In genomic region chr5:73955005-73955404, GRCm38 (mm10) we compare ENCODE assay signal across 23 mouse cellular contexts.
DNase-seq lines count a peak whose midpoint lies in the region; ATAC-seq and TF ChIP-seq lines count a peak whose summit lies in the region.
"Had no signal": no experiment of that assay in that cellular context is flagged by ENCODE, and none has a peak within 500 bp of the region (broad histone marks: within the 10 kb centered on the region; RNA-seq: fewer than 3 reads in every experiment).

No protein-coding gene starts in this region.

- no peaks in the 10 kb centered on the region for H3K36me3 ChIP-seq in forebrain, embryonic 14.5 days (ENCODE audit: control insufficient read depth, insufficient read depth, low read length)
- H3K36me3 ChIP-seq: forebrain, embryonic 12.5 days; liver, embryonic 12.5 days; midbrain, embryonic 12.5 days had no signal

- peak; percentile 36 for DNase-seq in left cerebral cortex, adult 11 months (ENCODE audit: low spot score)
- DNase-seq in left cerebral cortex, postnatal 4 days = no peak
- DNase-seq in cerebellum, adult 2 months = peak; percentile 52 to 78
- peak; percentile 63 to 74 for DNase-seq in frontal cortex, adult 2 months (ENCODE audit: extremely low spot score in 1 of 2, low spot score in 1 of 2)
- peak; percentile 32 for DNase-seq in right cerebral cortex, postnatal 25 days
- DNase-seq in natural killer cell, adult 2 months (ENCODE audit: low spot score in 2 of 2) = no peak
- no peak for DNase-seq in forebrain, embryonic 14.5 days (ENCODE audit: low spot score)
- no peak for DNase-seq in heart, postnatal 4 days
- DNase-seq: adrenal gland, postnatal 25 days; embryo, embryonic 11 days; gastrocnemius, postnatal 10 days; heart, adult 2 months; heart, postnatal 10 days; kidney, adult 11 months; kidney, postnatal 10 days; lung, embryonic 14.5 days; thymus, postnatal 36 days had no signal

- TF ChIP-seq POLR2A in cerebellum, adult 2 months (IDR thresholded peaks at IDR 0.05; ENCODE audit: borderline replicate concordance, insufficient read depth, low read length) = no peak

- no peak overlapping the region for H3K4me3 ChIP-seq in cerebellum, adult 2 months (replicated peaks; ENCODE audit: insufficient read depth, low read depth, low read length)
- no peak overlapping the region for H3K4me3 ChIP-seq in forebrain, embryonic 14.5 days (ENCODE audit: low read depth, low read length)
- H3K4me3 ChIP-seq: forebrain, embryonic 12.5 days; heart, adult 2 months; layer of hippocampus, adult 2 months; liver, embryonic 12.5 days; midbrain, embryonic 12.5 days had no signal

- H3K9ac ChIP-seq in forebrain, embryonic 14.5 days (ENCODE audit: low read length) = no peak overlapping the region
- H3K9ac ChIP-seq: forebrain, embryonic 12.5 days; liver, embryonic 12.5 days; lung, embryonic 14.5 days; midbrain, embryonic 12.5 days had no signal

- ATAC-seq in forebrain, embryonic 14.5 days = no peak
- ATAC-seq: hindbrain, embryonic 16.5 days; liver, embryonic 12.5 days had no signal

- H3K4me2 ChIP-seq in forebrain, embryonic 14.5 days (ENCODE audit: low read length) = no peak overlapping the region
- H3K4me2 ChIP-seq: forebrain, embryonic 12.5 days; liver, embryonic 12.5 days; lung, embryonic 14.5 days; midbrain, embryonic 12.5 days had no signal

- TF ChIP-seq CTCF in cerebellum, adult 2 months (IDR thresholded peaks at IDR 0.05; ENCODE audit: borderline replicate concordance, insufficient read depth, low read depth, low read length) = no peak

- intact Hi-C loops in left cerebral cortex, postnatal 4 days (cut with DNase I) = no loop called here

- peaks cover 2% of the 10 kb centered on the region; the same call in 1 of the 2 replicates for H3K4me1 ChIP-seq in cerebellum, adult 2 months (ENCODE audit: control insufficient read depth, insufficient read depth, low read length)
- H3K4me1 ChIP-seq in forebrain, embryonic 14.5 days (ENCODE audit: control insufficient read depth, insufficient read depth, low read length) = peaks cover 14% of the 10 kb centered on the region
- H3K4me1 ChIP-seq: liver, embryonic 12.5 days had no signal

- 17% methylated on average over 4 of the region's 4 CpGs for WGBS in cerebellum, adult 2 months
- 87% methylated on average over 4 of the region's 4 CpGs for WGBS in forebrain, embryonic 14.5 days

- no peaks in the 10 kb centered on the region for H3K27me3 ChIP-seq in cerebellum, adult 2 months (ENCODE audit: control insufficient read depth, insufficient read depth, low read length)
- H3K27me3 ChIP-seq in forebrain, embryonic 14.5 days (replicated peaks; ENCODE audit: control insufficient read depth, insufficient read depth, low read length) = no peaks in the 10 kb centered on the region
- H3K27me3 ChIP-seq: forebrain, embryonic 12.5 days; liver, embryonic 12.5 days; midbrain, embryonic 12.5 days had no signal

- H3K9me3 ChIP-seq in forebrain, embryonic 14.5 days (replicated peaks; ENCODE audit: control insufficient read depth, low read length) = no peaks in the 10 kb centered on the region
- H3K9me3 ChIP-seq: forebrain, embryonic 12.5 days; liver, embryonic 12.5 days; midbrain, embryonic 12.5 days had no signal

- no peak overlapping the region for H3K27ac ChIP-seq in cerebellum, adult 2 months (ENCODE audit: insufficient read depth, low read length)
- H3K27ac ChIP-seq in forebrain, embryonic 14.5 days (ENCODE audit: low read depth, low read length) = no peak overlapping the region
- H3K27ac ChIP-seq: forebrain, embryonic 12.5 days; heart, adult 2 months; layer of hippocampus, adult 2 months; liver, embryonic 12.5 days; macrophage; midbrain, embryonic 12.5 days had no signal

Comparison
In these comparisons a context has a peak if more than half of its experiments do, and no peak if none do; other contexts are left out.
1. DNase-seq: peak in left cerebral cortex, adult 11 months (single experiment), cerebellum, adult 2 months (2 of 2), frontal cortex, adult 2 months (2 of 2) and right cerebral cortex, postnatal 25 days (single experiment); none in left cerebral cortex, postnatal 4 days (single experiment), natural killer cell, adult 2 months (0 of 2), forebrain, embryonic 14.5 days (single experiment) and heart, postnatal 4 days (single experiment).